In genomic region chr4:155846871-155847578, GRCm38 (mm10) we compare ENCODE assay signal across 8 mouse cellular contexts. TPM values are rescaled to one million over a fixed set of nuclear protein-coding genes. Genes with fewer than 3 reads are reported as not detected.
DNase-seq lines count a peak whose midpoint lies in the region; ATAC-seq lines count a peak whose summit lies in the region.

Dvl1 (plus strand) TSS chr4:155847402.

- H3K27ac ChIP-seq in intestine, embryonic 16.5 days (ENCODE audit: low read length), result peak within 1 kb of the TSS; percentile 58; the same call in 1 of the 2 replicates

- peak within 1 kb of the TSS; percentile 85 for H3K4me2 ChIP-seq in intestine, embryonic 16.5 days (ENCODE audit: low read depth, low read length)

- DNase-seq in adrenal gland, adult 8-10 months, result peak; percentile 88
- DNase-seq in embryo, embryonic 9.5 days (ENCODE audit: extremely low spot score), result peak; percentile 96
- DNase-seq in gastrocnemius, postnatal 4 days (ENCODE audit: low spot score in 2 of 2), result peak; percentile 97 to 99
- DNase-seq in left cerebral cortex, postnatal 25 days (ENCODE audit: low spot score in 2 of 2), result peak; percentile 92 to 93
- DNase-seq in mesoderm, embryonic 11.5 days (ENCODE audit: low read depth, low spot score), result peak; percentile 95
- peak; percentile 97 for DNase-seq in right cerebral cortex, postnatal 25 days
- peak; percentile 88 to 94 for DNase-seq in urinary bladder, postnatal 36 days (ENCODE audit: low spot score in 2 of 2)

- intact Hi-C loops in left cerebral cortex, postnatal 25 days (cut with DNase I), result no loop called here

- H3K36me3 ChIP-seq in intestine, embryonic 16.5 days (ENCODE audit: control insufficient read depth, insufficient read depth, low read length), result no peaks in the 10 kb centered on the region

- peaks cover 27% of the 10 kb centered on the region for H3K4me1 ChIP-seq in intestine, embryonic 16.5 days (ENCODE audit: control insufficient read depth, insufficient read depth, low read length)

- peak within 1 kb of the TSS; percentile 90 for H3K9ac ChIP-seq in intestine, embryonic 16.5 days (ENCODE audit: low read depth, low read length)

- H3K4me3 ChIP-seq in intestine, embryonic 16.5 days (ENCODE audit: low read length), result peak within 1 kb of the TSS; percentile 86

- H3K9me3 ChIP-seq in intestine, embryonic 16.5 days (ENCODE audit: control insufficient read depth, low read length), result no peaks in the 10 kb centered on the region

- no peaks in the 10 kb centered on the region for H3K27me3 ChIP-seq in intestine, embryonic 16.5 days (replicated peaks; ENCODE audit: control insufficient read depth, insufficient read depth, low read length)

- ATAC-seq in intestine, embryonic 16.5 days, result peak; percentile 94

- WGBS in intestine, embryonic 16.5 days, result 2% methylated on average over 59 of the region's 65 CpGs

RNA-seq across cellular contexts. Expression of gene Dvl1, which starts in this region (rescaled TPM):
- 100 to 1,000 TPM in 1 of 4 experiments, 10 to 100 TPM in 3; 69.6 to 110 (median 73.1) TPM for total RNA-seq in adrenal gland, adult 8-10 months (2022)
- 10 to 100 TPM; 82.1 to 85.1 TPM for total RNA-seq in gastrocnemius, postnatal 4 days (2021)
- polyA plus RNA-seq in intestine, embryonic 16.5 days (2015; fragmentation: Nextera tagmentation; extraction: Ambion mirVana), result 3.7 and 4.7 TPM in 2 replicates
- 10 to 100 TPM; 87.9 to 88.0 TPM for total RNA-seq in left cerebral cortex, postnatal 25 days (2021)

Comparison
In these comparisons a context has a peak if more than half of its experiments do, and no peak if none do; other contexts are left out.
1. Peak in every context shown above with its lines: DNase-seq, ATAC-seq, H3K4me3 ChIP-seq and H3K27ac ChIP-seq.